Mouse (Mus musculus) E14TG2a.4 (cell line): Measurements from ENCODE around the gene Ehmt2.

Experiments
- CTCF ChIP-seq: conservative IDR thresholded peaks from 2 replicates; pipeline ENCODE4 v1.5.1; 2014; ENCODE audit warnings: low read length
- NANOG ChIP-seq: IDR thresholded peaks from 2 replicates; pipeline ENCODE4 v1.6.1; 2014; ENCODE audit warnings: borderline replicate concordance, low read length, mixed read lengths

DNA sequence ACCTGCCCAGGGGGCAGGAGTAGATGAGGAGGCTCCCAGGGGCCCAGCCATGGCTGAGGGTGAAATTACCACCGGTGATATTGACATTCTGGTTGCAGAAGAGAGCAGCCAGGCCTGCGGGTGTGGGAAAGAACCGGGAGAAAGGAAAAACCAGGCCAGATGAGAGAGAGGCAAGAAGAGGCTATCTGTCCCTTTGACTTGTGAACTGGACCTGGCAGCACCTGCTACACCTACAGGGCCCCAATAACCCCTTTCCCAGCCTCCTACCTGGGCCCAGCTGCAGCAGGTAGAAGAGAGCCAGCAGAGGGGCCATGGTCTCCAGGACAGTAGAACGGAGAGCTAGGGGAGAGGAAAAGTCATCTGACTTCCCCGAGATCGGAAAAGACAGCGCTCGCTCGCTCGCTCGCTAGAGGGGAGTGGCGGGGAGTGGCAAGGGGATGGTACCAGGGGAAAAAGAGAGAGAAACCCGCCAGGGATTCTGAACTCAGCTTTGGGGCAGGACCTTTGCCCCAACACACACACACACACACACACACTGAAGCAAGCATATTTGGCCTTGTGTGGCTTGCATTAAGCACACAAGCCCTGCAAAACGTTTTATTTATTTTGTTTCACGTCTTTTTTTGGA lies 16.5 kb upstream of the Ehmt2 start, which contains the start of gene Gm20547:
- TF ChIP-seq CTCF (no peak), NANOG (no peak)
